Mouse (Mus musculus) lung, postnatal 14 days (tissue): Measurements from ENCODE around the gene Lpar3.

ENCODE experiments used
- DNase-seq: peaks from one replicate; pipeline ENCODE4 v3.0.0; 2021

Lpar3 gene

GRCm38 (mm10) chr3:146264146-146264545, 43.4 kb downstream of the Lpar3 start:
- no peak for DNase-seq

- no peak for DNase-seq
Observed at GRCm38 (mm10) chr3:146265545-146266130, 44.9 kb downstream of the Lpar3 start.

DNA sequence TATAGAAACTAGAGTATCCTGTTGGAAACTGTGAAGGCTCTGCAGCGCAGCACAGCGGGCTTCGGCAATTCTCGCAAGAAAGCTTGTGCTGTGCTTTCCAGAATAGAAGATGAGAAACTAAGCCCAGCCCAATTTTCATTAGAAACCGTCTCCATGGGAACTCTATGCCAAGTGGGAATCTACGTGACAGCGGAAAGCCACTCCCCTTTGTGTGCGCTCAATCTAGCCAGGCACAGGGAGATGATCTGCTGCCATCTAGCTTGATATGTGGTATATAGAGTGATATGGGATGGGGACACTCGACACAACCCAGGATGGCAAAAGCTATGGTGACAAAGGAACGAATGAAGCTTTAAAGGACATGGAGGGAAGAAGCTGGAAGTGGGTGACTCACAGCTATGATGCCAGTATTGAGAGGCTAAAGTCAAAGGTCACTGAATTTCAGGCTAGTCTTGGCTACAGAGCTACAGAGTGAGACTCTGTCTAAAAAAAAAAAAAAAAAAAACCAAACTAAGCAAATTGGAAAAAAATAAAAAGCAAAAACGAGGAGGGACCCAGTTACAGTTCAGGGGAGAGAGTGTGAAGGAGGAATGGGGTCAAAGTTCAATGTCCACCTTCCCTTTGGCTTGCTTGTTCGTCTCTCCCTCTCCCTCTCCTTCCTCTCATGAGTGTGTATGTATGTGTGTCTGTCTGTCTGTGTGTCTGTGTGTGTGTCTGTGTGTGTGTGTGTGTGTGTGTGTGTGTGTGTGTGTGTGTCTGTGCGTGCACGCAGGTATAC, 47.5 kb downstream of the Lpar3 start:
- DNase-seq = no peak

GRCm38 (mm10) chr3:146274503-146274902, 53.7 kb downstream of the Lpar3 start:
- DNase-seq = no peak

DNA sequence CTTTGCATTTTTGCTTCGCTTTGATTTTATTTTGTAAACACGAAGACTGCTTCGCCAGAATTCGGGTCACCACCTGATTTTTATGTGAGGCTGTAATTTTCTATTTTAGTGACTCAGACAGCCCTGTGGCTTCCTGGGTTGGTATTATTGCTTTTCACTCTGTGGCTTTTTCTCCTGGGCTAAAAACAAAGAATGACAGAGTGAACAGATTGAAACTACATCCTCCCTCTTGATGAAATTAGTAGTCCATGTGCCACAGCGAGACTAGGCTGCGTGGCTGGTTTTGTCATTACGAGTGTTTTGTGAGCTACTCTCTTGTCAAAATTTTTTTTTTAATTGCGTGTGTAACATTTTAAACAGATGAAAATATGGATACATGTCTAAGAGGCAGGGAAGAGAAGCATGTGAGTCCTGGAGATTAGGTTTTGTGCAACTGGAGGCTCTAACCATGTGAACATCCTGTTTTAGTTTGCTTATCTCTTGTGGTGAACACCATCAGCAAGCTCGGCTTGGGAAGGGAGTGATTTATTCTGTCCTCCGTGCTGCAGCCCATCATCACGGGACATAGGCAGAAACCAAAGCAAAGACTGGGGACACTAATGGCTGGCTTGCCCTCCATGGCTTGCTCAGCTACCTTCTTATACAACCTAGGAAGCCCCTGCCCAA, 54.7 kb downstream of the Lpar3 start:
- DNase-seq = no peak

- DNase-seq = no peak
Observed at GRCm38 (mm10) chr3:146276026-146276409, 55.3 kb downstream of the Lpar3 start.

DNA sequence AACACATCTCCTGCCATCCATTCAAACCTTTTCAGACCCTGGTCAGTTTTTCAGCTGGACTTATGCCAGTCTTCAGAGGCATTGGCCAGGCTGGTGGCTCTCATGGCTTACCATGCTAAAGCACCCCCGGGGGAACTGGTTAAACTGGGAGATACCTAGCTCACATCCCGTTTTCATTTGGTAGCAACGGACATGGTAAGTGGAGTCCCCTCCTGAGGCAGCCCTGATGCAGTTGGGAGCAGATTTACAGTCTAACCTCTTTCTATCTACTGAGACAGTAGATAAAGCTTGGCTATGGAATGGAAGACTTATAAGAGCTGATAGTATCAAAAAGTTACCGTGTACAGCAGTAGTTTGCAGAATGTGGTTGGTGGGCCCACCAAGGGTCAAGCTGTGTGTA, 56.2 kb downstream of the Lpar3 start:
- no peak for DNase-seq

DNA sequence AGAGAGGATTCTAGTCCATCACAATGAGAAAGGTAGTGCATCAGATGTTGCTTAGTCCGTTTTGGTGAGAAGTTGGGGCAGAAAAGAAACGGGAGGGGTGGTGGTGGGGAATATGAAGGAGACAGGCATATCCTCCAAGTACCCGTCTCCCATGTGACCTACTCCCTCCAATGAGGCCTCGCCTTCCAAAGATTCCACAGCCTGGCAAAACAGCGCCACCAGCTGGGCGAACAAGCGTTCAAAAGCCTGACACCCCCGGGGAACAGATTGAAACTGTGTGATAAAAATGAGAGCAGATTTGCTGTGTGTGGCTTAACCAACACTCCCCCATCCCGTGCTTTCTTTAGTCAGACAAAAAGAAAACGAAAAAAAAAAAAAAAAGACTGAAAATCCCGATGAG, 56.7 kb downstream of the Lpar3 start:
- DNase-seq = peak; percentile 52

DNA sequence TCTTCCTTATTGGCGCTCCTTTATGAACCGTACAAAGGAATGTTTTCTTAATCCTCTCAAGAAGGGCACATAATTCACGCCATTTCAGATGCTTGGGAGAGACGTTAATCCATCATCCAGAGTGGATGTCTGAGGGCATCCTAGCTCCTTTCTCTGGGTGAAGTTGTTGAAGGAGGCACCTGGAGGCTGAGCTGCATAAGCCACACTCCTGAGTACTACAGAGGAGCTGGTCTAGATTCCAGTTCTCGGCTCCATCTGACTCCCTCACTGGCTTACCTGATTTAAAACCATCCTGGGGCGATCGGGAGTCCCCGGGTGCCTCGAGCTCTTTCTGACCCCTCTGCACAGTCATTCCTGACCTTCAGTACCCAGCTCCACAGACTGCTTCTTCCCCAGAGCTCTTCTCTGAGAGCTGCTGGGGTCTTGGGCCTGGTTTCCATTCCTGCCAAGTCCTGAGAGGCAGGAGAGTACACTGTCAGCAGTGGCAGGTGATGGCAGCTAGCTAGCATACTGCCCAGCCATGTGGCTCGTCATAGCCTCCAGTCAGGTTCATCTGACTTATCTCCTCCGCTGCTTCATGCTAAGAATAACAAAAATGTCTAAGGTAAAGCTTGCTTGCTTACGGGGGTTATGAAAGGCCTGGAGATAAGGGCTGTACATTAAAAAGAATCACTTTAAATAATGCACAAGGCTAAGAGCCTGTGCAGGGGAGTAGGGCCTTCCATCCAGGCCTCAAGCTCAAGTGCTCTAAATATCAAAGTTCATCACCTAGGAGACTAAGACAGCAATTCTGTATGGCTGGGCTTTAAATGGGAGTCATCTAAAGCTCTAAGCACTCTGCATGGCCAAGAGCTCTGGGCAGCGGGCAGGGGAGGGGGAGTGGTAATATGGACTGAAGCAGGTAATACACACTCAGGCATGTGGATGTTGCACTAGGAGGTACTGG, 57.7 kb downstream of the Lpar3 start:
- DNase-seq = no peak

DNA sequence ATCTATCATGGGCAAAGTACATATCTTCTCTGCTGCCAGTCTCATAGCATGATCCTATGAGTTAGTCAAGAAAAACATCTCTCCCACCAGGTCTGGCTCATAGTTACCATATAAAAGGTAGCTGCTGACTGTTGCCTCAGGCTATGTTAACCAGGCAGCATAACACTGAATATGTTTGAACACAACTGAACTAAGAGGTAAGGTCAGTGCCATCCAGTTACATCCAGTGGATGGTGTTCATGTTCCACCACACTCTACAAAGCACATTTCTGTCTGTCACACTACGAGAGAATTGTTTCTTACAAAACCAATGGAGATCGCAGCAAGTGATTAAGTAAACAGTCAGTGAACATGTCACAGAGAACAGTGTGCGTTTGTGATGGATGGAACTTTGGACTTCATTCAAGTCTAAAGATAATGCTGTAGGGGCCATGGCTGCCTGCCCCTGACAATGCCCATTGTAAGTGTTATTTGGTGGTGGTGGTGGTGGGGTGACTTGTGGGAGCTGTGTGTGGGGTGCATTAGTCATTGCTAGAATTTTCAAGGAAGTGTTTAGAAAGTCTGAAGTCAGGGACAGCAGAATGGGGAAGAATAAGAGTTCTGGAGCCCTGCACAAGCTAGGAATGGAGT, 63.1 kb downstream of the Lpar3 start:
- no peak for DNase-seq

- DNase-seq = no peak
Observed at GRCm38 (mm10) chr3:146286118-146286517, 65.4 kb downstream of the Lpar3 start.

- no peak for DNase-seq
Observed at GRCm38 (mm10) chr3:146291928-146292327, 71.2 kb downstream of the Lpar3 start.

GRCm38 (mm10) chr3:146292515-146292914, 71.8 kb downstream of the Lpar3 start:
- DNase-seq = no peak

DNA sequence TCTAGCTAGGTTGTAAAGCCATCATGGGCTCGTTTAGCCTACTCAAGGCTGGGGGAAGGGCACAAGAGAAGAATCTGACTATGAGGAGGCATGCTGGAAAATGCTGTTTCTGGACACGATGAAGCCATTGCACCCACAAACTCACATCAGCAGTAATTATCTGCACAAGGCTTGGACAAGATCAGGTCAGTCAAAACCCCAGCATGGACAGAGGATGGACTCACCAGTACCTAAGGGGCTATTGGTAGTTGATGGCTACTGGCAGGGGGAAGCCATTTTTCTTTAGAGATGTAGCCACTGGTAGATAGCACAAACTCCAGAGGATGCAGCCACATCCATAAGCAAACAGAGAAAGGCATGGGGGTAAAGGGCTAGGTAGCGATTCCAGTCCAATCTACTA, 81.7 kb downstream of the Lpar3 start:
- DNase-seq = no peak

DNA sequence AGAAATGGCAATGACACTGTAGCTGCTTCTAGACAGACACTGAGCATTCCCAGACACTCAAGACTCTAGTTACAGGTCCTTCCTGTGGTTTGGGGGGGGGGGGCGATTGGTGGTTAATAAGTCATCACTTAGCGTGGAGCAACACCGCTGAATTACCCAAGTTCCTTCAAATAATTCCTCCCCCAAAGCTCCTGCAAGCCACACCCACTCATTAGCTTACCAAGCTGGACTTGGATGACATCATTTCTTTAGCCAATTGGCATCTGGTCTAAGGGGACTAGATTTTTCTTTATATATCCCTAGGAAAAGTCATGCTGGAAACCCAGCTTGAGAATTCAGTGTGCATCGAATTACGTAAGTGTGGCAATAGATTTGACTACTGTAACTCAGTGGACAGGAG, 82.4 kb downstream of the Lpar3 start:
- no peak for DNase-seq

GRCm38 (mm10) chr3:146304556-146305405, 84.0 kb downstream of the Lpar3 start:
- no peak for DNase-seq

DNA sequence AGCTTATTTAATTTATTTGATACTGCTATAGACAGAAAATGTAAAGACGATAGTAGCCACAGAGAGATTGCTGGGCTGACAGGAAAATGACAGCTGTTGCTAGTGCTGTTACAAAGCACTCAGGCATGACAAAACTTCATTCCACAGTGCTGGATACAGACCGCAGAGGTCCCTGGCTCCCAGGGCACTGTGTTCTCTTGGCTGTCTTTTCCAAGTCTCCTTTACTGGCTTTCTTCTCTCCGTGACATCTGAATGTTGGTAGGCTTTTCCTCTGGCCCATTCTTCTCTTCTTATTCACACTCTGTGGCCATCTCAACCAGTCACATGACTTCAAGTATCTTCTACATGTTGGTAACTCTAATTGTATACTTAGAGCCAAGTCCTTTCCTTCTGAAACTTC, 86.6 kb downstream of the Lpar3 start:
- DNase-seq = no peak

DNA sequence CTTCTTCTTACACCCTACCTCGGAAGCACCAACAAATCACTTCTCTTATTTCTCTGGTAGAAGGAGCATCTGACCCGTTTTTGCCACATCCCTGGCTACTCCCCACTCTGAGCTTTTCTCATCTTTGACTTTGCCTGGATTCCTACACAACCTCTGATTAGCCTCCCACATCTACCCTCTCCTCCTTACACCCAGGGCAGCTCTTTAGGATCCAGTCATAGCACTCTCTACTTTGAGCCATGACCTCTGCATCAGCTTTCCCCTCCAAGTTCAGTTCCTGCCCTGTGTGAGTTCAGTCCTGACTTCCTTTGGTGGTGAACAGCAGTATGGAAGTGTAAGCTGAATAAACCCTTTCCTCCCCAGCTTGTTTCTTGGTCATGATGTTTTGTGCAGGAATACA, 87.1 kb downstream of the Lpar3 start:
- no peak for DNase-seq

DNA sequence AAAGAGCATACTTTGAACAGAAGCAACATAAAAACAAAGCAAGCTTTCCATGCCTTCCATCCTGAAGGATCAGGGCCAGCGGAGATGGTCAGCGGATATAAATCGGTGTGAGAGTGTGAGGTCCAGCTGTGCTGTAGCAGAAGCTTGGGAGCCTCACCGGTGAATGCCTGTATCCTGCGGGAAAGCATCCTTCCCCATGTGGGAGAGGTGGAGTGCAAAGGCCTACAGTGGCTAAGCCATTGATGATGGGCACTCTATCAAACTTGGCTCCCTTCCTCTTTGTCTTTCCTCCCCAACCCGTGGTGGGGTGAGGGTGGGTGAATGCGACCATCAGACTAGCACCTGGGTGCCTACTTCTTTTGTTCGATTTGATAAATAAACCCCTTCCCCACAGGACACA, 88.8 kb downstream of the Lpar3 start:
- no peak for DNase-seq

DNA sequence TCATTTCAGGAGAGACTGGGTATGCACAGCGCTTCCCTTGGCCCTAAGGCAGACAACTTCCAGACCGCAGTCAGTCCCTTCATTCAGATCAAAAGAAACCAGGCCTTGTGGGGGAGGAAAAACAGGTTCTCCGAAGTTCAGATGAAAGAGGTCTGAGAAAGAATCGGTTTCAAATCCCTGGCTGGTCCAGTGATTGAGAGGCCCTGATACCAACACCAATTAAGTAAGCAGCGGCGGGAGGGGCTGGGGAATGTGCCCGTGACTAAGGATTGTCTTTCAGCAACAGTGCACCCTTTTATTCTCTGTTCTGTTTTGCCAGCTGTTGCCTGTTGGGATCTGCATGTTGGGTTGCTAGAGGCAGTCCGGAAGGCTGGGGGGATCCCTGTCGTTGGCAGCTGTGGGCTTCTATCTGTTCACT, 90.4 kb downstream of the Lpar3 start:
- no peak for DNase-seq

- peak; percentile 39 for DNase-seq
Observed at GRCm38 (mm10) chr3:146315414-146315813, 94.7 kb downstream of the Lpar3 start.

GRCm38 (mm10) chr3:146316293-146316692, 95.5 kb downstream of the Lpar3 start:
- no peak for DNase-seq
